Mouse (Mus musculus) G1E (cell line): ENCODE measurements at regions not wholly inside any gene's neighbourhood (a gene's known extent, or its start where the extent isn't known, plus 50 kb on each side); places are given as distances from the start of the nearest gene placed in this dataset.

Experiments
- CTCF ChIP-seq: IDR thresholded peaks from 2 replicates; pipeline ENCODE4 v1.5.1; 2012; ENCODE audit warnings: low read depth, low read length, inconsistent platforms, mixed read lengths
- GATA1 ChIP-seq: IDR thresholded peaks from 2 replicates; pipeline ENCODE4 v1.6.1; 2012; ENCODE audit warnings: borderline replicate concordance, low read length, inconsistent platforms, mixed read lengths
- TAL1 ChIP-seq: conservative IDR thresholded peaks from 2 replicates; pipeline ENCODE4 v1.6.1; 2012; ENCODE audit warnings: low read depth, low read length, inconsistent platforms, mixed read lengths

DNA sequence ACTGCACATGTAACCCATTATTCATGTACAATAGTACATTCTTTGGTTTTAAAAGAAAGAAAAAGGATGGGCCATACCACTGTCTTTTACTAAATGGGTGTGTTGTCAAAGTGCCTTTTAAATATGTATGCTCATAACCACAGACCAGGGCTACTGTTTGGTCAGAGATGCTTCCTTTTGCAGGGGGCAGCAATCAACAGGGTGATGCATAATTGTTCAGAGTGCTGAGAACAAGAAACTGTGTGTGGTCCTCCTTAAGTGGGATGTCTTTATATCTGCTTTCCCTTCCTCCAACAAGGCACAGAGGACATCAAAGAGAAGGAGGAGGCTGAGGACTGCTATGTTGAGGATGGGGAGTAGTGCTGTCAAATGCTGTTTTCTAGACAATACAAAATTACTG lies 544.0 kb downstream of the Ptprc start:
- no peak for TF ChIP-seq CTCF
- no peak for TF ChIP-seq GATA1
- TF ChIP-seq TAL1, result no peak
